Mouse (Mus musculus) liver, embryonic 14.5 days (tissue): ENCODE measurements around the gene Adap2. TPM values are rescaled to one million over a fixed set of nuclear protein-coding genes. Genes with fewer than 3 reads are reported as not detected.
"Not testable (repeated sequence)": the region's sequence is repeated elsewhere in the genome, so short reads cannot be mapped to it uniquely, and the experiment has no call there.

Source experiments
- ATAC-seq: fragments of 200-750 bp; cut with Nextera tagmentation; 2 replicates; pipeline ENCODE4 v1.8.0; 2017; ENCODE audit warnings: moderate number of reproducible peaks, mild to moderate bottlenecking, moderate library complexity; ENCODE audit not compliant: insufficient read depth
- DNase-seq, 3 experiments: peaks; one replicate each; pipeline ENCODE4 v3.0.0-alpha.2; 2012 to 2013; ENCODE audit warnings: low read depth in 3 of 3, low spot score in 3 of 3
- H3K27ac ChIP-seq: fragments of 300-500 bp; sonication (generic); 2 replicates; pipeline ENCODE4 v1.5.1; 2014; ENCODE audit warnings: moderate library complexity, mild to moderate bottlenecking, control low read depth, inconsistent platforms
- H3K27me3 ChIP-seq: fragments of 300-500 bp; sonication (generic); 2 replicates; pipeline ENCODE4 v1.6.1; 2014; ENCODE audit warnings: mild to moderate bottlenecking, low read length, moderate library complexity; ENCODE audit not compliant: control insufficient read depth, insufficient read depth
- H3K36me3 ChIP-seq: fragments of 300-500 bp; sonication (generic); replicated peaks from 2 replicates; pipeline ENCODE4 v1.6.1; 2014; ENCODE audit warnings: low read depth; ENCODE audit not compliant: control insufficient read depth, insufficient read depth
- H3K4me1 ChIP-seq, 2 experiments: fragments of 200-500 bp in 1 of 2; fragments of 300-500 bp in 1 of 2; sonication (generic) in 1 of 2; replicated peaks; 2 replicates each; pipeline ENCODE4 v1.6.1; 2012 to 2014; ENCODE audit warnings: antibody characterized with exemption in 1 of 2, inconsistent platforms in 1 of 2, low read length in 1 of 2; ENCODE audit not compliant: control insufficient read depth in 2 of 2, insufficient read depth in 2 of 2
- H3K4me2 ChIP-seq: fragments of 300-500 bp; sonication (generic); 2 replicates; pipeline ENCODE4 v1.6.1; 2014; ENCODE audit warnings: low read depth, mild to moderate bottlenecking, control low read depth, moderate library complexity
- H3K4me3 ChIP-seq, 2 experiments: fragments of 200-500 bp in 1 of 2; fragments of 300-500 bp in 1 of 2; sonication (generic) in 1 of 2; 2 replicates each; pipeline ENCODE4 v1.5.1; 2012 to 2014; ENCODE audit warnings: low read depth in 2 of 2, low read length in 2 of 2, mild to moderate bottlenecking in 2 of 2, control low read depth in 1 of 2, inconsistent platforms in 1 of 2, moderate library complexity in 1 of 2; ENCODE audit not compliant: insufficient read depth in 1 of 2
- H3K9ac ChIP-seq: fragments of 300-500 bp; sonication (generic); replicated peaks from 2 replicates; pipeline ENCODE4 v1.6.1; 2014; ENCODE audit warnings: mild to moderate bottlenecking, control low read depth, moderate library complexity
- H3K9me3 ChIP-seq: fragments of 300-500 bp; sonication (generic); 2 replicates; pipeline ENCODE4 v1.6.1; 2016; ENCODE audit warnings: low read length, mixed read lengths; ENCODE audit not compliant: control insufficient read depth
- CTCF ChIP-seq: IDR thresholded peaks from 2 replicates; pipeline ENCODE4 v1.5.1; 2016; ENCODE audit warnings: antibody characterized with exemption, low read depth, control low read depth
- EP300 ChIP-seq: IDR thresholded peaks from 2 replicates; pipeline ENCODE4 v1.6.1; 2016; ENCODE audit warnings: antibody characterized with exemption, low read depth
- WGBS: fragments of 180-500 bp; shearing (Covaris S2); extraction: QIAGEN DNeasy Blood & Tissue Kit; methylation state at CpG from one replicate; pipeline ENCODE4 v1.1.7; 2014; ENCODE audit not compliant: insufficient replicate concordance; 5-methylcytosine and 5-hydroxymethylcytosine counted together
- polyA plus RNA-seq, 2 experiments: library from polyadenylated mRNA; depleted of rRNA in 1 of 2; stranded (reverse) in 1 of 2; unstranded in 1 of 2; fragments of >200 nt; fragmentation: Nextera tagmentation in 1 of 2; extraction: Ambion mirVana in 1 of 2; gene quantifications; 2 replicates each; pipeline versions ENCODE4 v1.2.1 to v1.2.3; 2012 to 2014

Adap2 gene
- polyA plus RNA-seq, 2 experiments = 2.4 to 3.9 TPM

- WGBS = 7% methylated on average over 10 of the region's 10 CpGs
- ATAC-seq (no peak), DNase-seq (peak in 1 of 3 experiments; percentile 32)
- TF ChIP-seq EP300 (no peak), CTCF (no peak)
- Histone ChIP-seq H3K36me3 (no peaks in the 10 kb centered on the region), H3K27me3 (no peaks in the 10 kb centered on the region), H3K4me3 (no peak overlapping the region), H3K9ac (no peak overlapping the region), H3K4me2 (no peak overlapping the region; the same call in 1 of the 2 replicates), H3K9me3 (no peaks in the 10 kb centered on the region), H3K27ac (peak overlapping the region; percentile 37; the same call in 1 of the 2 replicates), H3K4me1 (peaks cover 7 to 21% of the 10 kb centered on the region in 2 experiments)
Measured at GRCm38 (mm10) chr11:80145787-80146275, 8.1 kb upstream of the Adap2 start.

- no peaks in the 10 kb centered on the region for H3K9me3 ChIP-seq
- H3K4me3 ChIP-seq = no peak overlapping the region
- H3K27ac ChIP-seq = no peak overlapping the region
- TF ChIP-seq CTCF (no peak; the same call in 1 of the 2 replicates), EP300 (no peak)
- no peaks in the 10 kb centered on the region for H3K36me3 ChIP-seq
- H3K9ac ChIP-seq = no peak overlapping the region
- H3K4me2 ChIP-seq = no peak overlapping the region
- peaks cover 5 to 13% of the 10 kb centered on the region in 2 experiments for H3K4me1 ChIP-seq
- DNase-seq = no peak
- no peaks in the 10 kb centered on the region for H3K27me3 ChIP-seq
- ATAC-seq = no peak
- 37% methylated on average over 6 of the region's 6 CpGs for WGBS
Measured at GRCm38 (mm10) chr11:80147748-80148147, 6.2 kb upstream of the Adap2 start.

- DNase-seq = no peak
- no peaks in the 10 kb centered on the region for H3K36me3 ChIP-seq
- no peak overlapping the region for H3K9ac ChIP-seq
Measured at GRCm38 (mm10) chr11:80148313-80148712, 5.6 kb upstream of the Adap2 start.

GRCm38 (mm10) chr11:80148974-80149373 is 4.9 kb upstream of the Adap2 start:
- H3K4me2 ChIP-seq, DNase-seq, H3K27me3 ChIP-seq, H3K9ac ChIP-seq, H3K4me3 ChIP-seq, H3K27ac ChIP-seq, H3K9me3 ChIP-seq, H3K36me3 ChIP-seq, ATAC-seq: not testable (repeated sequence)
- peaks cover 4 to 15% of the 10 kb centered on the region in 2 experiments; a peak in 2 of 4 replicates for H3K4me1 ChIP-seq
- 32% methylated on average over 1 of the region's 4 CpGs for WGBS

More at GRCm38 (mm10) chr11:80148313-80148712, 5.6 kb upstream of the Adap2 start:
- no peaks in the 10 kb centered on the region for H3K9me3 ChIP-seq
- TF ChIP-seq CTCF = no peak
- no peak for TF ChIP-seq EP300
- no peak overlapping the region for H3K4me2 ChIP-seq
- H3K4me3 ChIP-seq = no peak overlapping the region
- no peak overlapping the region for H3K27ac ChIP-seq
- H3K4me1 ChIP-seq = peaks cover 0 to 11% of the 10 kb centered on the region in 2 experiments; a peak in 2 of 4 replicates
- ATAC-seq = no peak
- no peaks in the 10 kb centered on the region for H3K27me3 ChIP-seq
- 67% methylated on average over 1 of the region's 1 CpGs for WGBS

GRCm38 (mm10) chr11:80149412-80150023 is 4.4 kb upstream of the Adap2 start:
- Histone ChIP-seq H3K9ac (no peak overlapping the region), H3K4me3 (no peak overlapping the region), H3K27ac (no peak overlapping the region), H3K27me3 (peaks cover 7% of the 10 kb centered on the region), H3K36me3 (no peaks in the 10 kb centered on the region), H3K9me3 (no peaks in the 10 kb centered on the region), H3K4me2 (no peak overlapping the region), H3K4me1 (peaks cover 4 to 15% of the 10 kb centered on the region in 2 experiments; a peak in 2 of 4 replicates)
- TF ChIP-seq CTCF (no peak), EP300 (no peak)
- DNase-seq (no peak), ATAC-seq (no peak)
- 51% methylated on average over 8 of the region's 8 CpGs for WGBS
